In the genomic region with DNA sequence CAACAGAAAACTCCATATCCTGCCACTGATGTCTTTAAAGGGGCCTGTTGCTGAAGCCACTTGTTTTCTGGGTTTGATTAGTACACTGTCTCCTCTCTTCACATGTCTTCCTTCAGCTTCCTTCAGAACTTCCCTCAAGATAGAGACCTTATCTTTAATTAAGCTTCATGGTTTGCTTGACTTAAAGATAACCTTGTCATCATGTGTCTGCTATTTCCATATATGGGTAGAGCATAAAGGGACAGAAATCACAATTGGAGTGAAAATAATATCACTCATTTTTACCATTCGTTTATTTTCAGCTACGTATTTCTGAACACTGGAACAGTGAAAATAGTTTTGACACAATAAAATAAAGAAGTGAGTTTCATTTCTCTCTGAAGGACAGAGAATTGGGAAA, we compare ENCODE assay signal across 27 mouse cellular contexts.
"Had no signal": no experiment of that assay in that cellular context is flagged by ENCODE, and none has a peak within 500 bp of the region (broad histone marks: within the 10 kb centered on the region; RNA-seq: fewer than 3 reads in every experiment).

No protein-coding gene starts in this region.

- H3K4me2 ChIP-seq: embryonic facial prominence, embryonic 12.5 days; embryonic facial prominence, embryonic 13.5 days; embryonic facial prominence, embryonic 15.5 days; forebrain, embryonic 12.5 days; forebrain, embryonic 13.5 days; forebrain, embryonic 15.5 days had no signal

- ATAC-seq: forebrain, embryonic 13.5 days; forebrain, embryonic 14.5 days; forebrain, embryonic 15.5 days; forebrain, embryonic 16.5 days; forebrain, postnatal 0 days had no signal

- H3K9me3 ChIP-seq: embryonic facial prominence, embryonic 10.5 days; embryonic facial prominence, embryonic 12.5 days; embryonic facial prominence, embryonic 13.5 days; embryonic facial prominence, embryonic 15.5 days; forebrain, embryonic 10.5 days; forebrain, embryonic 12.5 days; forebrain, embryonic 13.5 days; forebrain, embryonic 15.5 days had no signal

- H3K4me1 ChIP-seq: embryonic facial prominence, embryonic 10.5 days; embryonic facial prominence, embryonic 12.5 days; embryonic facial prominence, embryonic 13.5 days; embryonic facial prominence, embryonic 15.5 days had no signal

- H3K27ac ChIP-seq: embryonic facial prominence, embryonic 10.5 days; embryonic facial prominence, embryonic 12.5 days; embryonic facial prominence, embryonic 13.5 days; embryonic facial prominence, embryonic 15.5 days; forebrain, embryonic 10.5 days; forebrain, embryonic 12.5 days; forebrain, embryonic 13.5 days; forebrain, embryonic 15.5 days; gastrocnemius, adult 2 months; heart, adult 2 months had no signal

- H3K27me3 ChIP-seq: embryonic facial prominence, embryonic 12.5 days; embryonic facial prominence, embryonic 13.5 days; embryonic facial prominence, embryonic 15.5 days; forebrain, embryonic 12.5 days; forebrain, embryonic 13.5 days; forebrain, embryonic 15.5 days had no signal

- H3K4me3 ChIP-seq: embryonic facial prominence, embryonic 10.5 days; embryonic facial prominence, embryonic 12.5 days; embryonic facial prominence, embryonic 13.5 days; embryonic facial prominence, embryonic 15.5 days; erythroblast, embryonic 14.5 days; forebrain, embryonic 10.5 days; forebrain, embryonic 12.5 days; forebrain, embryonic 13.5 days; forebrain, embryonic 15.5 days; gastrocnemius, adult 2 months; heart, adult 2 months had no signal

- H3K36me3 ChIP-seq: embryonic facial prominence, embryonic 10.5 days; embryonic facial prominence, embryonic 12.5 days; embryonic facial prominence, embryonic 13.5 days; embryonic facial prominence, embryonic 15.5 days had no signal

- DNase-seq: cerebellum, adult 9-10 months; cerebellum, adult 9-11 months; cerebellum, postnatal 10 days; cerebellum, postnatal 14 days; cerebellum, postnatal 25 days; cerebellum, postnatal 36 days; embryo, embryonic 11 days; forebrain, postnatal 0 days; gastrocnemius, adult 2 months; gastrocnemius, postnatal 10 days; gastrocnemius, postnatal 14 days; gastrocnemius, postnatal 25 days; gastrocnemius, postnatal 36 days; heart, adult 11 months; heart, adult 18-20 months; heart, adult 2 months had no signal

- H3K9ac ChIP-seq: embryonic facial prominence, embryonic 12.5 days; embryonic facial prominence, embryonic 13.5 days; embryonic facial prominence, embryonic 15.5 days; forebrain, embryonic 12.5 days; forebrain, embryonic 13.5 days; forebrain, embryonic 15.5 days; forebrain, postnatal 0 days had no signal
